Mouse (Mus musculus) kidney, postnatal 10 days (tissue): ENCODE data around the gene Cdt1.

Experiments
- DNase-seq: peaks from one replicate; pipeline ENCODE4 v3.0.0; 2021; ENCODE audit warnings: mixed read lengths

Cdt1 gene

DNA sequence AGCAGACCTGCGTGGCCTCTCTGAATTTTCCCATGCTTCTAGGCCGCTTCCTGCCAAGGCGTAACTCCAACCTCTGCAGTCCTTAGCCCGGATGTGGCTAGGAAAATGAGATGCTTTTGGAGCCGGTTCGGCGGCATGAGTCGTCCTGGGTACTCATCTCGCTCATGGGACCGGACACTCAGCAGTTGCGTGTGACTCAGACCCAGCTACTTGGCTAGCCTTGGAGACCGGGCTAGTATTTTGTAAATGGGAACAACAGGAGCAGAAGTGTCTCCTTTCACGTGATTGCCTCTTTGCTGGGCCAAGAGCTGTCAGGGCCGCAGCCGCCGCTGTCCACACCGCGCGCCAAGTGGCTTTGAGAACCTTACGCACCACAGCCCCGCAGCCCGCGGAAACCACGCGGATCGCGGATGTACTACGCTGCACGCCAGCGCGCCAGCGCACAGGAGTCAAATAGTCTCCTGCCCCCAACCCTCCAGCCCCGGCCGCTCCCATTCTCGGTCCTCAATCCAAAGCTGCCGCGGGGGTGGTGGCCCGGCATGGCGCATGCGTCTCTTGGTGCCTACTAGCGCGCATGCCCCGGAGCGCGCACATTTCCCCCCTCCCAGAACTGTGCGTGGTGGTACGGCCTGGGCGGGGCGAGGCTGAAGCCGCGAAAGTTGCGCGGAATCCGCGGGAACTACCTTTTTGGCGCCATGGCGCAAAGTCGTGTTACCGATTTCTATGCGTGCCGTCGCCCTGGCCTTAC is at the start of gene Cdt1:
Gene Cdt1 (plus strand): TSS at position 655 of the 748 bp plus-strand sequence.
- DNase-seq = peak; percentile 97

DNA sequence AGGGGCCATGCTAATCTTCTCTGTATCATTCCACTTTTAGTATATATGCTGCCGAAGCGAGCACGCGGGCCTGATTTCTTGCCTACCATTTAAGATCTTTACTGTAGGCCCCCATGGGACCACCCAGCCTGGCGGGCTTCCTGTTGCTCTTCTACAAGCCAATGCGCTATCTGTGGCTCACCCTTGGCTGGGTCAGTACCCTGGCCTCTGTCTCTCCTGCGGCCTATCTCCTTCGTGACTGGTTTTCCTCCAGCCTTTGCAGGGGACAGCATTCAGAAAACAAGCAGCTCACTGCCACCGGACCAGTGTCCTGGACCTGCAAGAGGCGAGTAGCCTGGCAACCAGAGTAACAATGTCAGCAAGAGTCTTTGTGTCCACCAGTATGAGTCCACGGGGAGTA is 47.2 kb upstream of the Cdt1 start:
- DNase-seq = no peak

DNA sequence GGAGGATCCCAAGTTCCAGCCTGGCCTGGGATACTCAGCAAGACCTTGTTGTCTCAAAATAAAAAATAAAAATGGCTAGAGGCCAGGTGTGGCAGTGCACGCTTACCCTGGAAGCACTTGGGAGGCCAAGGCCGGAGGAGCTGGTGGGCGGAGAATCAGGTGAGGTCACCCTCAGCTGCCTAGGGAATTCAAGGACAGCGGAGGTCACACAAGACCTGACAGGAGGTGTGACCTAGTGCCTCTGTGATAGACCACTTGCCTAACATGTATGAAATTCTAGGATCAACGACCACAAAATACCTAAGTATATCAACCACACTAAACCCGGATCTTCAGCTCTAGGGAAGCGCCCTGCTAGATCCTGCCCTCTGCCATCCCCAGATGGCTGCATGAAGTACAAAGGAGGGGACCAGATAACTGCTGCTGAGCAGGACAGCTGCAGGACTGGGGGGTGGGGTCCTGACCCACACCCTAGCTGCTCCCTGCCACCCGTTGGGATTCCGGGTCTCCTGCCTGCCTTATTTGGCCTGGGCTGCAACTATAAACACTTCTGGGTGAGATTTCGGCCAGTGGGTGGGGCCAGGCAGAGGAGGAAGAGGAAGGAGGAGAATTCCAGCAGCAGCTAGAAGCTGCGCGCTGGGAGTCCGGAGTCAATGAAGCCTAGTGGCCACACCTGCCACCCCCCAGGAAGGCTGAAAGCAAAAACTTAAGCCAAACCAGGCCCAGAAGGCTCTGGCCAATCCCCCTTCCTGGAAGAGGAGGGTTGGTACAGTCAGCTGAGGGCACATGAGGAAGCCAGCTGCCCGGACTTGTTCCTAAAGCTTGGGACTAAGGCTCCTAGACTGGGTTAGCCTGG is 44.8 kb upstream of the Cdt1 start:
- DNase-seq = peak; percentile 85

DNA sequence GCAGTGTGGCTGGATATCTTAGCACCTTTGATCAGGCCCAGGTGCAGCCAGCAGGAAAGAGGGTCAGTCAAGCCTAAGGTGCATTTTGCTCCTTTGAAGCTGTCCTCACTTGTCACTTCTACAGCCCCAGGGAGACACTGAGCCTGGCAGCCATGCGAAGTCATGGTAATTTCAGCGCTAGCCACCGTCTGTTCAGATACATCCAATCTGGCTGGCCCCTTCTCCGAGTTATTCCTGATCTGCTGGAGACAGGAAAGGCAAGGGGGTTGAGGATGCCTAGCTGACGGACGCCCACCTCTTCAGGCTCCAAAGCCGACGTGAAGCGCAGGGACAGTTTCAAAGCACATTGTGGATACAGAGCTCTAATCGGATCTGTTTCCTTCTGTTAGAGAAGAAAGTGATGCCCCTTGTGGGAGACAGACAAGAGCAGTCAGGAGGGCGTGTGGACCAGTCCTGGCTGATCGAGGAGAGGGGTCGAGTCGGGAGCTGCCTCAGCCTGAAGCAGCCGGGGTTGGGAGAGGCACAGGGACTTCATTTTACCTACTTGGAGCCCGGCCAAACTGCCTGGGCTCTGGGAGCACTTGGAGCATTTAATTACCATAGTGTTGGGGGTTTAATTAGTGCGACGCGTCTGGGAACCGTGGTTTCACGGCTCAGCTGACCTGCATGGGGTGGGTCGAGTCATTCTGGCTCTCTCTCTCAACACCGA is 44.0 kb upstream of the Cdt1 start:
- DNase-seq = peak; percentile 73

DNA sequence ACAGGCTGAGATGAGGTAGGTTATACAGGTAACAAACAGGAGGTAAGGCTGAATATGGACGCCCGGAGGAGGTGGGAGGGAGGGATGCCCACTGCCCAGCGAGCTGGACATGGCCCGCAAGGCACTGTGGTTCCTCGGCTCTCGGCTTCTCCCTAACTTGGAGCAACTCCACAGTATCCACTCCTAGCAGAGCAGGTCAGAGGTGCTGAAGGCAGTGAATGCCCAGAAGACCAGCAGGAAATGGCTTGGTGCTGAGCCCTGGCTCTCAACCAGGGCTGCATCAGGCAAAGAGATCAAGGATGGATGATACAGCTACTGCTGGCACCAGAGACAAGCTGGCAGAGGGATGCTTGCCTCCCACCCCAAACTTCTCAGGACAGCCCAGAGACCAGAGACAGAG is 43.3 kb upstream of the Cdt1 start:
- DNase-seq = no peak

DNA sequence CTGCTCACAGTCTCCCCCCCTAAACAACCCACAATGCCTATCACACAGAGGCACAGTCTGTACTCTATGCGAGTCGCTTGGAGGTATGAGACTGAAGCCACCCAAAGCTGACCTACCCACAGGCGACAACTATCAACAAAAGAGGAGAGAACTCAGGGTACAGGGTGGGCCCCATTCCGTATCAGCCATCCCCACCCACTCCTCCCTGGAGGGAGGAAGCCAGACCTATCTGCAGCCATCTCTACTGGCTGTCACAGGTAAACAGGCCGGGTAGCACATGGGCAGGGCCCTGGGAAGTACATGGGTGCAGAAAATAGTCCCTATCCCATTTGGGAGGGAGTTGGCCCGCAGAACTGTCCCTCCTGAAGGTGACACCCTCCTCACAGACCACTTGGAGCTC is 42.8 kb upstream of the Cdt1 start:
- DNase-seq = no peak

DNA sequence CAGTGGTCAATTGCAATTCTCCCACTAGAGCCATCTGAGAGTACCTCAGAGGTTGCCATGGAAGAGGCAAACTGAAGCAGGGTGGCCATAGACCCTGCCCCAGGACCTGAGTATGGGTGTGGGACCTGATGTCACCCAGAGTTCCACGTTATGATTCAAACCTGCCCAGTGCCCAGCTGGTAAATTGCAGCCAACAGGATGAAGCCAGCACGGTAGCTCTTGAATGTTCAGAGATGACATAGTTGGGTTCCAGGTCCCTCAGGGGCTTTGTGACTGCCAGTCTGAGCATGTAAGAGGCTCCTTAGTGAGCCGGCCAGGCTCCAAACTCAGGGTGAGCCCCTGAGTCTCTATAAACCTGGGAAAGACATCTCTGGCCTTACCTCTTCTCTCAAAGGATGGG is 41.7 kb upstream of the Cdt1 start:
- no peak for DNase-seq

DNA sequence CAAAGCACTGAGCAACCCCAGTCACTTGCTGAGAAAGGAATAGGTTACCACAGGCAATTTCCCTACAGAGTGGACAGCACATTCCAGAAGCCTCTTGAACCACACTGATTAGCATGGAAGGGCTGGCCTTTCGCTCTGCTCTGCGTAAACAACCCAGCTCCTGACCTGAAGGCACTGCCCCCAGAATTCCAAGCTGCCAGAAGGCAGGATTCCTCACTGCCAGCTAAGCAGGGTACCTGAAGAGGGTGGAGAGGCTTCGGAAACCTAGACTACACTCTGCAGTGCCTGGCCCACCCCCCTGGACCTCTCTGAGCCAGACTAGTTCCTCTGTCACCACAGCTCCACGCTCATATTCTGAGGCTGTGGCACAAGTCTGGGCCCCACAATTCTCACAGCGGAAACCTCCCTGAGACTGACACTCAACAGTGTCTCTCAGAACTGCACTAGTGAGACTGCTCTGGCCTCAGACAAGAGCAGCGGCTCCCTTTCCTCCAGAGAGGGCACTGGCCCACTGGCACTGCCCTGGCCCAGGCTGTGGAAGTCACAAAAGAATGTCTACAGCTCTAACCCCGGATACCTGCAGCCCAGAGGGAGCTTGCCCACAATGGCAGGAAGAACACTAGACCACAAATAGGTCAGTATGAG is 41.2 kb upstream of the Cdt1 start:
- DNase-seq = peak; percentile 75

DNA sequence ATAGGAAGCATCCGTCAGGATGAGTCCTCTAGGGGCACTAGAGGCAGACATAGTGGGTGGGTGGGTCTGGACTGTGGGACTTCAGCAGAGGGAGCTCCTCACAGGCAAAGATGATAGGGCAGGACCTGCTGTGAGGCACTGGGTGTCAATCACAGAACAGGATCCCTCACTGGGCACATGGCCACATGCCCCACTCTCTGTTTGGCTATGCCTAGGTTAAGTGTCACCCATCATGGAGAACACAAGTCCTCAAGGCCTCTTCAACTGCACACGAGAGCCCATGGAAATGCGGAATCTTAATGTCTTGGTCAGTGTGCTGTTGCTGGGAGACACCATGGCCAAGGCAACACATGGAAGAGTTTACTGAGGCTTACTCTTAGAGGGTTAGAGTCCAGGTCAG is 39.9 kb upstream of the Cdt1 start:
- no peak for DNase-seq

DNA sequence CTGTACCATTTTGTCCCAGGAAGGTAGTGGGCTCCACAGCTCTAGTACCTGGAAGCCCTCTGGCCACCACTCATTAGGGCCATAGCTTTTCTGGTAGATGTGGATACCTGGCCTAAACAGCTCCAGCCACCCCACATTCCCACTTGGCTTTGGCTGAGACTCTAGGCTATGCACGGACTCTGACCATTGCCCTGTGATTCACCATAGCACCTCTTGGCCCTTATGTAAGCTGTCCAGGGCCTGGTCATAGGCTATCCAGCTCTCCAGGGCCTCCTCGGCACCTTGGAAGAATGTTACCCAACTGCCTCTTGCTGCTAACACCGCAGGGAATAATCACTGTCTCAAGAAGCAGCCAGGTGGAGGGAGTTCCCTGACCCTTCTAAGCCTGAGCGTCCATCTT is 38.7 kb upstream of the Cdt1 start:
- peak; percentile 61 for DNase-seq

DNA sequence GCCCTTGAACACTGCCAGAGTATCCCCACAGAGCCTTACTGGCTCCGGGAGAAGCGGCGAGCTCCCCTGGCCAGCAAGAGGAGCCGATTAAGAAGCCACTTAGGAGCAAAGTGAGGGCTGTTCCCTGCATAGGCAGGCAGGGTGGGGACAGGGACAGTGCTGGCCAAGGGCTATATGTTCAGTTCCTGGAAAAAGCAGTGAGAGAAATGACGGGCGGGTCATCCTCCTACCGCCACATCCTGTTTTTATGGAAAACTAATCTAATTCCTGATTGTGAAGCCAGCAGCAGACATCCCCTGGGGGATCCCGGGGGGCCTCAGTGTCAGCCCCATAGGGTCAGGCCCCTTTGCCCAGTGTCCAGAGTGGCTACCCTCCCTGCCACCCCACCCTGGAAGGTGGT is 36.5 kb upstream of the Cdt1 start:
- no peak for DNase-seq

DNA sequence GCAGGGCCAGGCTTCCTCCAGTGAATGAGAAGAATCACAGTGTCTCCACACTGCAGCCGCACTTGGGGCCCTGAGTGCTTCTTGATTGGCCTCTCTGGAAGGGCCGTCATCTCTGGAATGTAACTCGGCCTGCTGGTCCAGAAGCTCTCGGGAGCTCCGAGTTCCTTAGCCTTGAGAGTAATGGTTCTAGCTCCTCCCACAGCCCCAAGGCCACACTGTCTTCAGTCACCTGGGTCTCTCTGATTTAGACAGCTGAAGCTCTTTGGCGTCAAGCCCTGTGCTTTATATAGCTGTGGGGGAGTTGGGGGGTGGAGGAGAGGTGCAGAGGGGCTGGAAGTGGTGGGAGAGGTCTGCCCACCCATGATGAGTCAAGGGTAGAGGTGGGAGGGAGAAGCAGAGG is 30.8 kb upstream of the Cdt1 start:
- DNase-seq = peak; percentile 79

DNA sequence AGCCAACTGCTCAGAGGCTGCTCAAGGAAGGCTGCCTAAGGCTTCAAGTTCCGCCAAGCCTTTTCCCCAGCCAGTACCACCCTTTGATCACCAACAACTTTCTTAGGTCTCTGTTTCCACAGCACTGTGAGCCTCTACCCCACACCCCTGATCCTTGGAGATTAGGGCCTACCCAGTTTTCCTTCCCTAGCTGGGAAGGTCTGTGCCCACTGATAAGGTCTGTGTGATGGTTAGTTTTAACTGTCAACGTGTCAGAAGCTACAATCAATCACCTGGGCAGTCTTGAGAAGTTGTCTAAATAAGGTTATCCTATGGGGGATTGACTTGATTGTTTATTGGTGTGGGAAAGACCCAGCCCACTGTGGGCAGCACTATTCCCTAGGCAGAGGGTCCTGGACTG is 30.0 kb upstream of the Cdt1 start:
- no peak for DNase-seq

DNA sequence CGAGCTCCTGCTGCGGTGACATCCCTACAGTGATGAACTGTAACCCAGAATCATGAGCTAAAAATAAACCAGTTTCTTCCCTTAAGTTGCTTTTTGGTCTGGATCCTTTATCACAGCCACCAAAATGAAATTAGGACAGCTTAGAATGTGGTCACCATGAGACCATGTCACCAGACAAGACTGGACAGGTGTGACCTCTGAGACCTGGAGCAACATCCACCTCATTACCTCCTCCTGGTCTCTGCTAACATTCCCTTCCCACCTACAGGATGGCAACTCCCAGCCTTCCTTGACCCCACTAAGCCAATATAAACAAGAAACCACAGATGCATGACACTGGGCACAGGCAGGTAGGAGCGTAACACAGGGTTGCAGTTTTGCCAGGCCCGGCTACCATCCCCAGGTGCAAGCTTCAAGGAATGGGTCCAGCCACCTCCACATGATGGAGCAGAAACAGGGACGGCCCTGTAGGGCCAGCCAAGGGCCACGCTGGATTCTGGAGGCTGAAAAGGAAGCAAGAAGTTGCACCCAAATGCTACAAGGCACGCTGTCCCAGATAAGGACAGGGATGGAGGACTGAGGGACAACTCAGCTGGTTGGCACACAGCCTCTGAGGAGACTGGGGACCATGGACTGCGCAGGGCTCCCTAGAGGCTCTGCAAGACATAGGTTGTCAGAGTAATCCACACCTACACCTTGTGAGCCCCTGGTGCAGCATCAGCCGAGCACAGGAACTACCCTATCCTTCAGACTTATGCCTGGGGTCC is 29.3 kb upstream of the Cdt1 start:
- no peak for DNase-seq

DNA sequence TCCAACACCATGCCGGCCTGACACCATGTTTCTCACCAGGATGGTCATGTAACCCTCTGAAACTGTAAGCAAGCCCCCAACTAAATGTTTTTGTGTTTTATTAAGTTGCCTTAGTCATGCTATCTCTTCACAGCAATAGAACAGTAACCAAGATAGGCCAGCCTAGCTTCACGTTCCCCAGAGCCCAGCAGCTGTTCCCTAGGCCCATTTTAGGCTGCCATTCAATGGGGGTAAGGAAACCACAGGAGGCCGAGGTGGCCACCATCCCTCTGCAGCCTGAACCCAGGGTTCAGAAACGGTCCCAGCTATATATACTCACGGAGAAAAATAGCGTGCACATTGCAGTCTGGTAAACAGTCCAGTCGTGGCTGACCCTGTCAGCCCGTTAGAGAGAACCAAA is 23.7 kb upstream of the Cdt1 start:
- no peak for DNase-seq

DNA sequence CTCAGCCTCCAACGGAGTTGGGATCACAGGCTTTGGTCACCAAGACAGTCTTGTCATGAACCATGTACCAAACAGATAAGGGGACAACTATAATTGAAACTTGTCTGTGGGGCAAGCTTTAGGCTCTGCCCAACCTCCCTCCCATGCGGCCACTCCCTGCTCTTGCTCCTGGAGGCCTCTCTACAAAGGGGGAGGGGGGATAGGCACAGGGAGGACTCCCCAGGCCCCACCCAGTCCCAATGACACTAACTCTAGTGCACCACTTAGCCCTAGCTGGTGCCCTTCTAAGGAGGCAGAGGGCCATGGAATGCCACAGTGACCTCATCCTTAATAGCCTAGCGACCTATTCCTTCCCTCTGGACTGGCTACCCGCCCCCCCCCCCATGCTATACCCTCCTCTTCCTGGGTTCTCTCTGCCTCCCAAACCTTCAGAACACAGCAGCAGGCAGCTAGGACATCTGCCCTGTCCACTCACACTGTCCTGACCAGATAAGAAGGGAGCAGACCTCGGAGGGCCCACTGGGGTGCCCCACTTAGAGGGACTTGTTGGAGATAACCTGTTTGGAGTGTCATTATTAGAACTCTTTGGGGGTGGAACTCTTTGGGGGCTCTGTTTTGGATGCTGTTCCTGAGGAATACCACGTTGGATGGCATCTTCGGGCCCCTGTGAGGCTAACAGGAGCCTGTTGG is 21.6 kb upstream of the Cdt1 start:
- DNase-seq = no peak

DNA sequence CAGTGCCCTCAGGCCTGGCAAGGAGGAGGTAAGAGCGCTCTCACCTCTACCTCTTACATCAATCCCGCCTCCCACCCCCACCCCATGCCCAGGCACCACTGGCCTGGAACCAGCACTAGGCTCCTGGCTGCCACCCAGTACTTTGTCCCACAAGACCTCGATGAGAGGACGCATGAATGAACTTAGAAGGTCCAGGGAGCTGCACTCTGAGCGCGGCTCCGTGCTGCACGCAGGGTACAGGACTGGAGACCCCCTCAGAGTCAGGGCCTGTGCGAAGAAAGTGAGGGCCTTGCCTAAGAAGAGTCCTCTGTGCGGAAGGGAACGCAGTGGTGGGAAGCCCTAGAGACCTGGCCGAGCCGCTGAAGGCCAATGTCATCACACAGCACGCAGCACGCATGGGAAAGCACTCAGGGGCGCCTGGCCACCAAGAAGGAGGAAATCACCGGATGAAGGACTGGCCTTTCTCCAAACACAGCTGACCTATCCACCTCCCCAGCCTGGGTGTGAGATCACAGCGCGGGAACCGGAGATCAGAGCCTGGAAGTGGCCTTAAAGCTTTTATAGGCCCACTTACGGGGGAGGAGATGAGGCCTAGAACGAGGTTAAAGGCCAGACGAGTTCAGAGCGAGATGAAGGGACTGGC is 20.9 kb upstream of the Cdt1 start:
- DNase-seq = peak; percentile 90

DNA sequence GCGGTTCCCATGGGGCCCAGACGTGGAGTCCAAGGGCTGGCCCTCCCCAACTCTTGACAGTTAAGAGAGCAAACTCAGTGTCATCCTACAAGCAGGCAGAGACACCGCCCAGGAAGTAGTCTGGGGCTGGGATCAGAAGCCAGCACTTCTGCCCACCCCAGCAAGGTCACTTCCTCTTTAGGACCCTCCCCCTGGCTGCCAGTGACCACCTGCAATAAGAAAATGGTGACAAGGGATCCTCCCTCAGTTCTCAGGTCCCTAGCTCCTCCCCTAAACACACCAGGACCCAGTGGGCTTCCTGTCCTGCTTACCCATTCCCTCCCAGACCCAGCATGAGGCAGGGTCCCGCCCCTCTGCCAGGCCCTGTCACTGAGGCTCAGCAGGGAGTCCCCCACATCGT is 20.0 kb upstream of the Cdt1 start:
- peak; percentile 56 for DNase-seq

DNA sequence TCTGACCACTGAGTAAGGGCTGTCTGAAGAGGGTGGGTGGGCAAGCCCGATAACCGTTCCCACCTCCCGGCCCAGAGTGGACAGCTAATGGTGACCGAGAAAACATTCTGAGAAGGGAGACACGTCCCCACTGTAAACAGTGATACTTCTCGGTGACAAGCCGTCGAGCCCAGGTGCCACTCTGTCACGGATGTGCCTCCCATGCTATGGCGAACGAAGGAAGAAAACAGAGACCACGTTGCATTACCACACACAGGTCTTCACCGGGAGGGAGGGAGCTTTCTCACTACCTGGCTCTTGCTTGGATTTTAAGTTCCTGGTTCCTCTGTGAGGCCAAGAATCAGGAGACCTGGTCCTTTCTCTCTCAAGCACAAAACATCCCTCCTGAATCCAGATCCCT is 19.5 kb upstream of the Cdt1 start:
- DNase-seq = no peak

DNA sequence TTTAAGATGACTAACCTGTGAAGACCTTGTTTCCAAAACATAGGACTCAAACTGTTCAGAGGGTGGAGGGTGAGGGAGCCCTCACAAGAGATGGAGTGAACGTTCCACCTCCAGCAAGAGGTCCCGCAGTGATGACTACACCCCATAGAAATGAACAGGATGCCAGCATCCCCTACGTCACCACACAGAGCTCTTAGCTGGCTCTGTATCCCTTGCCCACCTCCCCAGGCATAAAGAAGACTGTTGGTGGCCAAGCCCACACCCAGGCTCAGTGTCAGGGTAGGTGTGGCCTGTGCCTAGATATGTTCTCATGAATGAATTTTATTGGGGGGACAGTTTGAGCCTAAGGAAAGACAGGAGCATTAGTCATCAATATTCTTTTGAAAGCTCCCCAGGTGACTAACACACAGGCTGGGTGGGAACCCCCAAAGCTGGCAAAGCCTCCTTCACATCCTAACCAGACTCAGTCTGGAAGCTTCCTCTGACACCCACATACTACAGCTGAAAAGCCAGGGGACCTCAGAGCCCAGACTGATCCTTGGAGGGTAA is 18.9 kb upstream of the Cdt1 start:
- DNase-seq = no peak
